Mouse (Mus musculus): ENCODE measurements around the gene 4930438A08Rik.

- TF ChIP-seq POLR2A (IDR thresholded peaks at IDR 0.05; ENCODE audit: low read depth, low read length) = no peak
- TF ChIP-seq CTCF (IDR thresholded peaks at IDR 0.05; ENCODE audit: extremely low read depth, insufficient read length, insufficient replicate concordance, low read depth, low read length) = no peak
These were observed 42.3 kb downstream of the 4930438A08Rik start for GRCm38 (mm10) chr11:58316768-58317390.
